Mouse (Mus musculus): Measurements from ENCODE around the gene Magi2. TPM values are rescaled to one million over a fixed set of nuclear protein-coding genes. Genes with fewer than 3 reads are reported as not detected.

Magi2 gene
- polyA plus RNA-seq, 1 experiment from 2014 or later, result 39.5 TPM

DNA sequence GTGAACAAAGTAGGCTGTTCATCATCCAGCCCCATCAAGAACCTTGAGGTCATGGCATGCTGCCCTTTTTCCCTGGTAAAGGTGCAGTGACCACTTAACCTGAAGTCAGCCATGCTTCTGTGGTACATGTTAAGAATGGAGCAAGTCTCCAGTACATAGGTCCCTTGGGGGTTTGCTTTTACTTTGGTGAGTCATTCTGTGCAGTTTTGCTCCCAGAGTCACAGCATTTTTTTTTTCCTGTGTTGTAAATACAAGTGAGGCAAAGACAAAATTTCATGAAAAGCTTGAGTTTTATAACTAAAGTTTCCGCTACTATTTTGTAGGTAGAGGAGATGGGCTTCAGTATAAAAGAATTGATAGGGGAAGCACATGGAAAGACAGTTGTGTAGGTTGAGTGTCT is 828.2 kb downstream of the Magi2 start:
- peaks cover 4% of the 10 kb centered on the region for H3K4me1 ChIP-seq
- H3K9me3 ChIP-seq (replicated peaks), result no peaks in the 10 kb centered on the region
- H3K4me3 ChIP-seq (replicated peaks), result no peak overlapping the region
- no peaks in the 10 kb centered on the region for H3K36me3 ChIP-seq
- 96% methylated on average over 1 of the region's 1 CpGs for WGBS
- no peaks in the 10 kb centered on the region for H3K27me3 ChIP-seq (replicated peaks)
- no peak overlapping the region for H3K9ac ChIP-seq (replicated peaks)
- no peak for ATAC-seq (ENCODE audit: low FRiP score)
- H3K27ac ChIP-seq (replicated peaks), result no peak overlapping the region
- H3K4me2 ChIP-seq, result no peak overlapping the region

DNA sequence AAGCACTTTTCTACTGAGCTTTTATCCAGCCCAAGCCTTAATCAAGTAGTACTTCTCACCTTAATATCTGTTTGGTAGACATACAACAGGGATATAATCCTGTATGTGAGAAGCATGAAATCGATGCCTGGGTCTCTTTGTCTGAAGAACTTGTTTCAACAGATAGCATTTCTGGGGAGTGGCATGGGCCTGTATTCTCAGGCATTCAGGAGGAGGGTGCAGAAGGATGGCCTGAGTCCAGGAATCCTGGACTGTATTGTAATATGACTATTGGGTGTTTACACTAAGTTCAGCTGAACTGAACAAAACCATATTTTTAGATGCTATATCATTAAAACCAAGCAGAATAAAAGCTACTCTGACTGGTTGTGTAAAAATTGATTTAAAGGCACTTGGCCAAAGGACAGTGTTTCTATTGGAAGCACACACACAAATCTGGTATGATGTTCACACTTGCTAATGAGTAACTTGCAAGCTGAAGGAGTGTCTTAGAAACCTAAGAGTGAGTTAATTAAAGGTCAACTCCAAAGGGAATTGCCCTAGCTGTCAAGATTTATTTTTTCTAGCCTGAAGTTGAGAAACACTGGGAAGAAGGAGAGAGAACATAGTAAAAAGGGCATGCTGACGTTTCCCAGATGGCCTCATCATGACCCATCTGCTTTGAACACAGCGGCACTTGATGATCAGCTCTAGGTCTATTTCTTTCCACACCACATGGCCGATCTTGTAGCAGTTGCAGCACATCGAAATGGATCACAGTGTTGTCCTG is 829.4 kb downstream of the Magi2 start:
- H3K4me1 ChIP-seq, result no peaks in the 10 kb centered on the region; the same call in 1 of the 2 replicates
- no peaks in the 10 kb centered on the region for H3K36me3 ChIP-seq
- ATAC-seq (ENCODE audit: low FRiP score), result no peak
- H3K27me3 ChIP-seq (replicated peaks), result no peaks in the 10 kb centered on the region
- no peaks in the 10 kb centered on the region for H3K9me3 ChIP-seq (replicated peaks)
- no peak overlapping the region for H3K9ac ChIP-seq (replicated peaks)
- no peak overlapping the region for H3K4me3 ChIP-seq (replicated peaks)
- H3K4me2 ChIP-seq, result no peak overlapping the region
- WGBS, result 51% methylated on average over 5 of the region's 5 CpGs
- H3K27ac ChIP-seq (replicated peaks), result no peak overlapping the region

DNA sequence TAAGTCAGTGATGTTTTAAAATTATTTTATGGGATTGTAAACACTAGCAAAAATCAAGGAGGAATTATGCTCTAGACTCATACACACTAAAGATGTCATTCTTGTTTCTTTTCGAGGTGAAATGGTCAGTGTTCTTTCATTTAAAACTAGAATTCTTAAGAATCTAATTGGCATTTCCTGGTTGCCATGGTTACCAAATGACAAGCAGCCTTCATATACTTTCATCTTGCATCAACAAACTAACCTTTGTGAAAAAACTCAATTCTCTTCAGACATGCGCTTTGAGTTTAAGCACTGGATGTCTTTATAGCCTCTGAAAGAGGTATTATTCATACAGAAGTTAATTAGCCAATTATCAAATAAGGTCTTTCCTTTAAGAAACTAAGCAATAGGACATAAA is 830.0 kb downstream of the Magi2 start:
- Histone ChIP-seq H3K9ac (replicated peaks) (no peak overlapping the region), H3K27ac (replicated peaks) (no peak overlapping the region), H3K9me3 (replicated peaks) (no peaks in the 10 kb centered on the region), H3K36me3 (no peaks in the 10 kb centered on the region), H3K4me2 (no peak overlapping the region), H3K4me3 (replicated peaks) (no peak overlapping the region), H3K4me1 (no peaks in the 10 kb centered on the region; the same call in 1 of the 2 replicates), H3K27me3 (replicated peaks) (no peaks in the 10 kb centered on the region)
- 70% methylated on average over 2 of the region's 2 CpGs for WGBS
- no peak for ATAC-seq (ENCODE audit: low FRiP score)

DNA sequence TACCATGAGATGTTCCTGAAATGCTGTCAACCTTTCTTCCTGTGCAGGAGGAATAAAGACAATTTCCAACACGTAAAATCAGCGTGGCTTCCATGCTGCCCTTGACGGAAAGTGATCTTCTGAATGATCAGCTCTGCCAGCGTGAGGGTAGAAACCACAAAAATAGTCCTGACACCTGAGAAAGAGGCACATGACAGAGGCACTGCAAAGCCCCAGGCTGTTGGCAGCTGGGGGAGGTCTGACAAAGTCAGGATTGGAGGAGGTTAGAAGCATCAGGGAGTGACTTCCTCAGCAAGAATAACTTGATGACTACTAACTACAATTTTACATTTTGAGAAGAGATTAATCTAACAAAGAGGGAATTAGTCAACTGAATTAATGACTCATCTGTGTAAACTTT is 835.2 kb downstream of the Magi2 start:
- ATAC-seq (ENCODE audit: low FRiP score), result no peak
- no peaks in the 10 kb centered on the region for H3K27me3 ChIP-seq (replicated peaks)
- no peak overlapping the region for H3K9ac ChIP-seq (replicated peaks)
- WGBS, result 78% methylated on average over 4 of the region's 4 CpGs
- H3K4me1 ChIP-seq, result no peaks in the 10 kb centered on the region
- no peaks in the 10 kb centered on the region for H3K9me3 ChIP-seq (replicated peaks)
- H3K4me2 ChIP-seq, result no peak overlapping the region
- no peaks in the 10 kb centered on the region for H3K36me3 ChIP-seq
- no peak overlapping the region for H3K4me3 ChIP-seq (replicated peaks)
- H3K27ac ChIP-seq (replicated peaks), result no peak overlapping the region

DNA sequence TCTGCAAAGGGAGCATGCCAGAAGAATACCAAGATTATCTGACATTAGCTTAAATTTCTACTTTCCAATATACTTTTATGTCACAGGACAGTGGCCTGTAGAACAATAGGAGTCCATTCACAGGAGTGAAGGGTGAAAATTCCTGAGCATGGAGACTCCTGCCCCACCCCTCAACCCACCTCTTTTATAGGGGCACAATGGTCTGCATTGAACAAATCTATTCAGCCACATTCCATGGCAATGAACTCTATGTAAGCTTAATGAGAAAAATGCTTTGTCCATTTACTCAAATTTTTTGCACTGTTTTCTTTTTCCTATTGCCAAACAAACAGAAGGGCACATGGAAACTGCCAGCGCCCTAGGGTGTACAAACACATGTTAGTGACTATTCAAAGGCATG is 838.2 kb downstream of the Magi2 start:
- Histone ChIP-seq H3K27me3 (replicated peaks) (no peaks in the 10 kb centered on the region), H3K27ac (replicated peaks) (no peak overlapping the region), H3K9me3 (replicated peaks) (no peaks in the 10 kb centered on the region), H3K4me3 (replicated peaks) (no peak overlapping the region), H3K36me3 (no peaks in the 10 kb centered on the region), H3K4me2 (no peak overlapping the region), H3K9ac (replicated peaks) (no peak overlapping the region), H3K4me1 (0 out of 2 replicates have a peak, but pooled peaks cover 2% of the 10 kb centered on the region)
- WGBS, result 69% methylated on average over 1 of the region's 1 CpGs
- ATAC-seq (ENCODE audit: low FRiP score), result no peak; the same call in 1 of the 2 replicates

DNA sequence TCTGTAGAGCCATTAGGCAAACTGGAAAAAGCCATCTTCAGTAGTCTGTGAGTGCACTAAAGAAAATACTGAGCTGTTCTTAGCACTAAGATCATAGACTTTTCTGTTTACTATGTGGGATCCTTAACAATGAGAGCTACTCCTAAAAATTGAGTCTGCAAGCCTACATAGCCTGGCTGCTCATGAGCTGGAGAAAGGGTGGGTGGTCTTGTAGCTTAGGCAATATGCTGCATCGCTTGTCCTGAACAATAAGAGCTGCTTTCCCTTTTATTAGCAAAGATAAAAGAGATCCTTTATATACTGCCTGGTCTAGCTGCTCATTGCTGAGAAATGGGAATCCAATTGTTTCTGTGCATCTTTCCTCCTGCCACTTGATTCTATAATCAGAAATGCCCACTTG is 841.7 kb downstream of the Magi2 start:
- Histone ChIP-seq H3K36me3 (no peaks in the 10 kb centered on the region), H3K27me3 (replicated peaks) (no peaks in the 10 kb centered on the region), H3K4me3 (replicated peaks) (no peak overlapping the region), H3K27ac (replicated peaks) (no peak overlapping the region), H3K9ac (replicated peaks) (no peak overlapping the region), H3K4me1 (0 out of 2 replicates have a peak, but pooled peaks cover 2% of the 10 kb centered on the region), H3K4me2 (no peak overlapping the region), H3K9me3 (replicated peaks) (no peaks in the 10 kb centered on the region)
- WGBS, result 23% methylated on average over 1 of the region's 1 CpGs
- ATAC-seq (ENCODE audit: low FRiP score), result no peak

DNA sequence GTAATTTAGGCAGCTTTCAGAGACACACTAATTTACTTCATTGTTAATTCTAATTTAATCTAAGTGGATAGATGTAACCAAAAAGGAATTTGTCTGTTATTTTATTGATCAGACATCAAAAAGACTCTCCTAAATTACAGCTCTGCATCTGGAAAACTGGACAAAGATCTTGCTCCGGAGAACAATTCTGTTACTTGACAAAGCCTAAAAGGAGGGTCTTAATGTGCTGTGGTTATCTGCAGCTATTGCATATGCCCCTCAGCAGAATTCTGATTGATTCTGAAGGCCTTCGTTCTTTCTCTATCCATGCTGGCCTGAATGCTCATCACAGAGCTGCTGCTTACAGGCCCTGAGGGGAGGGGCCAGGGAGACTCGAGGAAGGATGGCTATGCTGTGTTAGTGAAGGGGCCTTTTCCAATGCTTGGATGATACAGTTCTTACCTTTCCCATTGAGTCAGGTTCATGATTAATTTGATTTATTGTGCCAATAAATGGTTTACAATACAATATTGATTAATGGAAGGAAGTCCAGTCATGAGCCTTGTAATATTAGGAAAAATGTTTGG is 842.2 kb downstream of the Magi2 start:
- no peak overlapping the region for H3K4me3 ChIP-seq (replicated peaks)
- H3K9me3 ChIP-seq (replicated peaks), result no peaks in the 10 kb centered on the region
- 0 out of 2 replicates have a peak, but pooled peaks cover 2% of the 10 kb centered on the region for H3K4me1 ChIP-seq
- no peak for ATAC-seq (ENCODE audit: low FRiP score)
- no peak overlapping the region for H3K27ac ChIP-seq (replicated peaks)
- H3K27me3 ChIP-seq (replicated peaks), result no peaks in the 10 kb centered on the region
- no peak overlapping the region for H3K9ac ChIP-seq (replicated peaks)
- H3K4me2 ChIP-seq, result no peak overlapping the region
- no peaks in the 10 kb centered on the region for H3K36me3 ChIP-seq
- WGBS, result 19% methylated on average over 3 of the region's 3 CpGs

DNA sequence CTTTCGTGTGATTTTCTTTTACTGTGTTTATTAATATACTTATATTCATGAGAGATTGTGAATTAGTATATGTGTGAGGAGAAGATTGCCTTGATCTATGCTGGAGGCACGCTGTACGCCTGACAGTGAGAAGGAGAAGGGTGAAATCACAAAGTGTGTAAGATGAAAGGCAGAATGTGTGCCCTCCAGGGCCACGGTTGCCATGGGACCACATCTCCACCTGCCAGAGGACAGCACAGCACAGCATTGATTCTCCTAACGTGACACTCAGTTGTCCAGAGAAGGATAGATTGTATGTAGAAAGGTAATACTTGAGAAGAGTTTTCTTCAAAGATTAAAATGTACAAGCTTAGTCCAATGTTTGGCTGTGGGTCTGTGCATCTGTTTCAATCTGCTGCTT is 847.3 kb downstream of the Magi2 start:
- WGBS, result 81% methylated on average over 5 of the region's 5 CpGs
- H3K9me3 ChIP-seq (replicated peaks), result no peaks in the 10 kb centered on the region
- no peaks in the 10 kb centered on the region for H3K36me3 ChIP-seq
- no peaks in the 10 kb centered on the region for H3K27me3 ChIP-seq (replicated peaks)
- H3K9ac ChIP-seq (replicated peaks), result no peak overlapping the region
- no peak overlapping the region for H3K4me3 ChIP-seq (replicated peaks)
- no peak overlapping the region for H3K4me2 ChIP-seq
- ATAC-seq (ENCODE audit: low FRiP score), result no peak
- no peak overlapping the region for H3K27ac ChIP-seq (replicated peaks)
- H3K4me1 ChIP-seq, result 0 out of 2 replicates have a peak, but pooled peaks cover under 1% of the 10 kb centered on the region

DNA sequence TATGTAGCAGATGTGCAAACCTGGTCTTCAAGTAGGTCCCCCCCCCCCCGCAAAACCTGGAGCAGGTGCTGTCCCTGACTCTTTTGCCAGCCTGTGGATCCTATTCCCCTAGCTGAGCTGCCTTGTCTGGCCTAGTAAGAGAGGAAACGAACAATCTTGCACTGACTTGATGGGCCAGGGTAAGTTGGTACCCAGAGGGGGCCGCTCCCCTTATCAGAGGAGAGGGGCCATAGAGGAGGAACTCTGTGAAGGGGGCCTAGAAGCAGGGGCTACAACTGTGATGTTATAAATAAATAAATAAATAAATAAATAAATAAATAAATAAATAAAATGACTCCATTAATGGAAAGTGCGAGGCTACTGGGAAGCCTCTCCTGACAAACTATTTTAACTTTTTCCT is 848.0 kb downstream of the Magi2 start:
- Histone ChIP-seq H3K36me3 (no peaks in the 10 kb centered on the region), H3K27ac (replicated peaks) (no peak overlapping the region), H3K27me3 (replicated peaks) (no peaks in the 10 kb centered on the region), H3K9me3 (replicated peaks) (no peaks in the 10 kb centered on the region), H3K4me1 (no peaks in the 10 kb centered on the region), H3K9ac (replicated peaks) (no peak overlapping the region), H3K4me2 (no peak overlapping the region), H3K4me3 (replicated peaks) (no peak overlapping the region)
- 92% methylated on average over 4 of the region's 4 CpGs for WGBS
- ATAC-seq (ENCODE audit: low FRiP score), result no peak

DNA sequence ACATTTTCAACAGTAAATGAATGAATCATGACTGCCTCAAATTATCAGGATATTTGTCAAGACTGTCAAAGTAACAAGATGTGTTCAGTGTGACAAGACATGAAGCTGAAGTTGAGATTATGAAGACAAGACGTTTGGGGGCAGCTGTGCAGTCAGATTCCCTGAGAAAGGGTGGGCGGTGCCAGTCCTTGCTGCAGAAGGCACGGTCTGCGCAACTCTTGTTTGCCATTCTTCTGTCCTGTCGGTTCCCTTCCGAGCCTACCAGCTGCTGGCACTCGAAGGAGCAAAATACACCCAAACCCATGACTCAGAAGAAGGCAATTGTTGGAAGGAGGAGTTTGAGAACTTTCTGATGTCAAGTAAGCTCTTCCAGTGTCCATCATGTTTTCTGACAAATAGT is 852.1 kb downstream of the Magi2 start:
- ATAC-seq (ENCODE audit: low FRiP score), result no peak
- Histone ChIP-seq H3K4me1 (no peaks in the 10 kb centered on the region), H3K27ac (replicated peaks) (no peak overlapping the region), H3K27me3 (replicated peaks) (no peaks in the 10 kb centered on the region), H3K9ac (replicated peaks) (no peak overlapping the region), H3K4me3 (replicated peaks) (no peak overlapping the region), H3K9me3 (replicated peaks) (no peaks in the 10 kb centered on the region), H3K4me2 (no peak overlapping the region), H3K36me3 (no peaks in the 10 kb centered on the region)
- WGBS, result 83% methylated on average over 7 of the region's 7 CpGs

DNA sequence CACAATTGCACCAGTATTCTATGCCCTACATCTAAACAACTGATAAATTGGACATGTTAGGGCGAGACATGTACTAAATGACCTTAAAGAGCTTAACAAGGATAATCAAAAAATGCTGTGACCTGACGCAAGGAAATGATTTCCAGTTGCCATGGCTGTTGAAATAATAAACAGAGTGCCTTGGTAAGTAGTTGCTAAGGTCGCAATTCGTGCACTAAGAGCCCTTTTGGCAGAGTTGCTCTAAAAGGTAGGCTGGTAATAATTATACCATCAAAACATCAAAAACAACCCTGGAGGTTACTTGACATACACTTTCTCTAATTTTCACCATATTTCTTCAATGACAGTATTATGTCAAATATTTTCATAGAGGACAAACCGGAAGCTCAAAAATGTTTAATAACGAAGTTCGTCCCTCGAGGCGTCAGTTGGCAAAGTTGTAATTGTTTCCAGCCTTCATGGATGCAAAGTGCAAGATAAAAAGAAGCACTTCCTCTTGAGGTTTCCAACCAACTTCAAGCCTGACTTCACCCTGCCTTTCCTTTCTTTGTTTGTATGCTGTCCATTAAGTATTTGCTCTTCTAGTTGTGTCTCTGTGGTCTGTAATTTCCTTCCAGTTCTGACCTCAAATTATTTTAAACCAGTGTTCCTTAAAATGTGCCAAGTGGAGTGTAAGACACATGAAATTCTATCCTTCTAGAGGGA is 853.9 kb downstream of the Magi2 start:
- no peak overlapping the region for H3K4me3 ChIP-seq (replicated peaks)

DNA sequence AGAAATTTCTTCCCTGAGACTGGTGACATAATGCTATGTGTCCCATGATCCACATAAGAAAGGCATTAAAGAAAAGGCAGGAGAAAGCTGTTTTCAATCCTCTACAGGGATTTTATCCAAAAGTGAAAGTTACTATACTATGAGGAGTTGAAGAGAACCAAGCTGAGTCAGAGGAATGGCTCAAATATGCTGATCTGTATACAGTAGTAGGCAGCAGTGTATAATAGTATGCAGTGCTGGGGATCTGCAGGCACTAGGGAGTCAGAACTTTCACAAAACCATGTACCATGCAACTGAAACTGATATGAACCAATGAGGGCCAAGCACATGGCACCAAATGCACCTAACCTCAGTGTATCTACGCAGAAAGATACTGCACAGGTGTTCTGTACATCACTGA is 855.5 kb downstream of the Magi2 start:
- ATAC-seq (ENCODE audit: low FRiP score), result no peak
- Histone ChIP-seq H3K27me3 (replicated peaks) (no peaks in the 10 kb centered on the region), H3K9me3 (replicated peaks) (no peaks in the 10 kb centered on the region), H3K4me3 (replicated peaks) (no peak overlapping the region), H3K36me3 (no peaks in the 10 kb centered on the region), H3K4me1 (no peaks in the 10 kb centered on the region), H3K27ac (replicated peaks) (no peak overlapping the region), H3K9ac (replicated peaks) (no peak overlapping the region), H3K4me2 (no peak overlapping the region)
- WGBS, result 91% methylated on average over 1 of the region's 1 CpGs

More for the DNA sequence above, 853.9 kb downstream of the Magi2 start:
- Histone ChIP-seq H3K4me2 (no peak overlapping the region), H3K27ac (replicated peaks) (no peak overlapping the region), H3K4me1 (no peaks in the 10 kb centered on the region), H3K36me3 (no peaks in the 10 kb centered on the region), H3K9me3 (replicated peaks) (no peaks in the 10 kb centered on the region), H3K27me3 (replicated peaks) (no peaks in the 10 kb centered on the region), H3K9ac (replicated peaks) (no peak overlapping the region)
- ATAC-seq (ENCODE audit: low FRiP score), result no peak
- WGBS, result 90% methylated on average over 9 of the region's 9 CpGs

All from neural tube, embryonic 15.5 days (tissue).